In genomic region chr6:81724601-81725545, GRCm38 (mm10) we compare ENCODE assay signal across 16 mouse cellular contexts.
A peak's percentile ranks its signal among the peaks of the same experiment; 100 is the strongest.
DNase-seq lines count a peak whose midpoint lies in the region; ATAC-seq and TF ChIP-seq lines count a peak whose summit lies in the region.
"Had no signal": no experiment of that assay in that cellular context is flagged by ENCODE, and none has a peak within 500 bp of the region (broad histone marks: within the 10 kb centered on the region; RNA-seq: fewer than 3 reads in every experiment).

No protein-coding gene starts in this region.

- no peaks in the 10 kb centered on the region for H3K36me3 ChIP-seq in forebrain, embryonic 15.5 days
- no peaks in the 10 kb centered on the region for H3K36me3 ChIP-seq in neural tube, embryonic 12.5 days
- no peaks in the 10 kb centered on the region for H3K36me3 ChIP-seq in lung, postnatal 0 days (ENCODE audit: insufficient read depth, low read length)
- H3K36me3 ChIP-seq: embryonic facial prominence, embryonic 15.5 days; limb, embryonic 12.5 days had no signal

- H3K4me1 ChIP-seq in forebrain, embryonic 15.5 days = no peaks in the 10 kb centered on the region
- no peaks in the 10 kb centered on the region for H3K4me1 ChIP-seq in neural tube, embryonic 12.5 days
- H3K4me1 ChIP-seq in lung, postnatal 0 days (ENCODE audit: insufficient read depth, low read depth, low read length) = no peaks in the 10 kb centered on the region
- H3K4me1 ChIP-seq: embryonic facial prominence, embryonic 15.5 days; limb, embryonic 12.5 days had no signal

- H3K4me2 ChIP-seq in forebrain, embryonic 15.5 days (replicated peaks) = no peak overlapping the region
- no peak overlapping the region for H3K4me2 ChIP-seq in neural tube, embryonic 12.5 days (replicated peaks)
- no peak overlapping the region for H3K4me2 ChIP-seq in lung, postnatal 0 days (replicated peaks; ENCODE audit: low read depth, low read length)
- H3K4me2 ChIP-seq: embryonic facial prominence, embryonic 15.5 days; limb, embryonic 12.5 days had no signal

- WGBS in forebrain, embryonic 15.5 days = 55% methylated on average over 4 of the region's 4 CpGs
- WGBS in neural tube, embryonic 12.5 days = 31% methylated on average over 4 of the region's 4 CpGs
- 69% methylated on average over 4 of the region's 4 CpGs for WGBS in lung, postnatal 0 days

- H3K27ac ChIP-seq in layer of hippocampus, adult 2 months = peak overlapping the region; percentile 24; the same call in 1 of the 2 replicates
- H3K27ac ChIP-seq in forebrain, embryonic 15.5 days (replicated peaks) = no peak overlapping the region
- no peak overlapping the region for H3K27ac ChIP-seq in neural tube, embryonic 12.5 days
- H3K27ac ChIP-seq in lung, postnatal 0 days (ENCODE audit: low read length) = no peak overlapping the region
- H3K27ac ChIP-seq: embryonic facial prominence, embryonic 15.5 days; limb, embryonic 12.5 days; liver, embryonic 14.5 days had no signal

- H3K9me3 ChIP-seq in forebrain, embryonic 15.5 days = no peaks in the 10 kb centered on the region
- H3K9me3 ChIP-seq in neural tube, embryonic 12.5 days = no peaks in the 10 kb centered on the region
- H3K9me3 ChIP-seq in lung, postnatal 0 days (ENCODE audit: low read length) = no peaks in the 10 kb centered on the region
- H3K9me3 ChIP-seq: embryonic facial prominence, embryonic 15.5 days; limb, embryonic 12.5 days had no signal

- ATAC-seq in forebrain, embryonic 15.5 days (replicated peaks) = peak; percentile 78
- ATAC-seq in neural tube, embryonic 12.5 days (ENCODE audit: low FRiP score, low read depth) = peak; percentile 75
- no peak for ATAC-seq in lung, postnatal 0 days

- no peak for TF ChIP-seq EP300 in lung, postnatal 0 days (IDR thresholded peaks at IDR 0.05)

- no peak for TF ChIP-seq POLR2A in brain, embryonic 14.5 days (IDR thresholded peaks at IDR 0.05; ENCODE audit: borderline replicate concordance, extremely low read depth, insufficient read depth, insufficient read length, poor library complexity, severe bottlenecking)

- H3K4me3 ChIP-seq in layer of hippocampus, adult 2 months = no peak overlapping the region
- no peak overlapping the region for H3K4me3 ChIP-seq in forebrain, embryonic 15.5 days
- no peak overlapping the region for H3K4me3 ChIP-seq in neural tube, embryonic 12.5 days
- H3K4me3 ChIP-seq in lung, postnatal 0 days (ENCODE audit: low read depth, low read length) = no peak overlapping the region
- H3K4me3 ChIP-seq: embryonic facial prominence, embryonic 15.5 days; limb, embryonic 12.5 days; myocyte had no signal

- no peaks in the 10 kb centered on the region for H3K27me3 ChIP-seq in forebrain, embryonic 15.5 days
- no peaks in the 10 kb centered on the region for H3K27me3 ChIP-seq in neural tube, embryonic 12.5 days (replicated peaks)
- H3K27me3 ChIP-seq in lung, postnatal 0 days (replicated peaks; ENCODE audit: insufficient read depth, low read length) = no peaks in the 10 kb centered on the region
- H3K27me3 ChIP-seq: embryonic facial prominence, embryonic 15.5 days; limb, embryonic 12.5 days had no signal

- TF ChIP-seq CTCF in layer of hippocampus, adult 2 months (conservative IDR thresholded peaks at IDR 0.05) = no peak
- no peak for TF ChIP-seq CTCF in brain, embryonic 14.5 days (IDR thresholded peaks at IDR 0.05; ENCODE audit: borderline replicate concordance, extremely low read depth, insufficient read depth, insufficient read length)
- TF ChIP-seq CTCF in lung, postnatal 0 days (IDR thresholded peaks at IDR 0.05) = no peak

- no peak overlapping the region for H3K9ac ChIP-seq in forebrain, embryonic 15.5 days (replicated peaks)
- no peak overlapping the region for H3K9ac ChIP-seq in neural tube, embryonic 12.5 days
- no peak overlapping the region for H3K9ac ChIP-seq in lung, postnatal 0 days (replicated peaks; ENCODE audit: low read depth)
- H3K9ac ChIP-seq: embryonic facial prominence, embryonic 15.5 days; limb, embryonic 12.5 days; liver, embryonic 14.5 days had no signal

- DNase-seq in layer of hippocampus, adult 2 months (ENCODE audit: low spot score in 2 of 2) = peak; percentile 25 to 38
- no peak for DNase-seq in layer of hippocampus, adult 9-10 months (ENCODE audit: low spot score)
- peak; percentile 64 for DNase-seq in brain, embryonic 14.5 days (ENCODE audit: low read depth)
- no peak for DNase-seq in adipocyte (ENCODE audit: low spot score)
- no peak for DNase-seq in lung, postnatal 0 days (ENCODE audit: low spot score)
- DNase-seq: cerebellum, postnatal 10 days; embryo, embryonic 11 days; gastrocnemius, postnatal 25 days; kidney, postnatal 4 days; right cerebral cortex, postnatal 14 days had no signal

Comparison
In these comparisons a context has a peak if more than half of its experiments do, and no peak if none do; other contexts are left out.
1. DNase-seq: peak in layer of hippocampus, adult 2 months (2 of 2) and brain, embryonic 14.5 days (single experiment); none in layer of hippocampus, adult 9-10 months (single experiment), adipocyte (single experiment) and lung, postnatal 0 days (single experiment).